Mouse (Mus musculus): ENCODE measurements at regions not wholly inside any gene's neighbourhood (a gene's known extent, or its start where the extent isn't known, plus 50 kb on each side); places are given as distances from the start of the nearest gene placed in this dataset.
"Not testable (repeated sequence)": the region's sequence is repeated elsewhere in the genome, so short reads cannot be mapped to it uniquely, and the experiment has no call there.

DNA sequence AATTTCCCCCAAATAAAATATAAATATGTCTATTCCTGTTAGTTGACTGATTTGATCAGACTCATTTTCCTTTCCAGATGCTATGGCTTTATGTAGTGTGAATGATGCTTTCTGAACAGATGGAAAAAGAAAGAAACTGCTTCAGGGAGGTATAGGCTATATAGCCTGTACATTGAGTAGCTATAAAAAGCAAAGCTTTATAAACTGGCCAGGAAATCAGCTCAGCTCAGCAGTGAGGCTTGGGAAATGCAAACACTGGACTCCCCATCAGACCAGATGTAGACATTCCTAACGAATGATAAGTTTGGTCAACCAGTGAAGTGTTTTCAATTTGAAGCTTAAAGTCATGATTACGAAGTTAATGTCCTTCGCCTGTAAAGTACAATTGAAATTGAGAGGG is 805.3 kb upstream of the Intu start:
- no peak for DNase-seq
- intact Hi-C loops (cut with DNase I), result no loop called here

DNA sequence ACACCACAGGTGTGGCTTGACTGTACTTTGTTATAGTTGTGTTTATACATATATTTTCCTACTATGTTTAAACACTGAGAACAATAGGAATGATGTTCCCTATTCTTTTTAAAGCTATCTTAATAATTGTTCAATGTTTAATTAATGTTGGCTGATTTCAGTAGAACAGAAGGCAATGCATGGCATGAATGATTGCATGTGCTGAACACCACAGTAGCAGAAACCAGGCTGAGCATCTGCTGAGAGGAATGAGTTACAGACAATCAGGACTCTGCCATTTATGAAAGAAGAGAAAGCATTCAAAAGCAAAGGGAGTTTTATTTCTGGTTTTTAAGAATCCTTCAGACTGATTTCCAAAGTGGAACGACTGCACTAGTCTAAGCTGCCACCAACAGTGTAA is 794.4 kb upstream of the Intu start:
- no peak for DNase-seq
- intact Hi-C loops (cut with DNase I), result no loop called here

DNA sequence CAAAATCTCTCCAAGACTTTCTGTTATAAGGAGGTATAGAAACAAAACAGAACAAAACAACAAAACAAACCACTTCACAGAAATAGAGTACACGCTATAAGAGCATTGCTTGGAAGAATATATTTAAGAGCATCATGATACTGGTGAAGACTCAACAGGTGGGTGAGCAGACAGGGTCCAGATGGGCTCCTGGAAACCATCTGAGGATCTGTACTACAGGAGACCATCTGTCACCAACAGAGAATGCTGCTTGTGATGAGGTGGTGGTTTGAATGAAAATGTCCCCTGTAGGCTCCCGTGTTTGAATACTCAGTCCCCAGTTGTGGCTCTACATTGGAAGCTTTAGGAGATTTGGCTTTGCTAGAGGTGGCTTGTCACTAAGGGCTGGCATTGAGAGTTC is 785.1 kb upstream of the Intu start:
- intact Hi-C loops (cut with DNase I), result no loop called here
- no peak for DNase-seq

DNA sequence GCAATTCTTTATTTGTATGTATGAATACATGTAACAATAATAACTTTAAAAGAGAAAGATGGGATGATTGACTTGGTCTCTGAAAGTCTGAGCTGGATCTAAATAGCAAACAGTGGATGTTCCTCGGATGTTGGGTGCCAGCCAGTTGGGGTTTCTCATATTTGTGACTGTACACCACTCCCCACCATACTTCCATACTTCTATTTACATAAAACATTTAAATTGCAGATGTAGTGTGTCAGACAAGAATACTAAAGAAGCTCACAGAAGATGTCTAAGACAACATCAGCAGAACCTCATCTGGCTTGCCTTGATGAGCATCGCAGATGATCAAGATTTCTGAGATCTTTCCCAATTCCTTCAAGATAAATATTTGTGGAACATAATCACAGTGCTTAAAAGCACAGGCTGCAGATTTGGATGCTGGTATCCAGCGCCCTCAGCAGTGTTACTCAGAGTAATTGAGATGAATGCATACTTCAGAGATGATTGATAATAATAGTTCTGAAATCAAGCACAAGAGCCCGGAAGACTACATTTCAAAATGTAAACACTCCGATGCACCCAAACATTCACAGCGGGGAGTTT is 762.0 kb upstream of the Intu start:
- intact Hi-C loops (cut with DNase I), result no loop called here
- no peak for DNase-seq

DNA sequence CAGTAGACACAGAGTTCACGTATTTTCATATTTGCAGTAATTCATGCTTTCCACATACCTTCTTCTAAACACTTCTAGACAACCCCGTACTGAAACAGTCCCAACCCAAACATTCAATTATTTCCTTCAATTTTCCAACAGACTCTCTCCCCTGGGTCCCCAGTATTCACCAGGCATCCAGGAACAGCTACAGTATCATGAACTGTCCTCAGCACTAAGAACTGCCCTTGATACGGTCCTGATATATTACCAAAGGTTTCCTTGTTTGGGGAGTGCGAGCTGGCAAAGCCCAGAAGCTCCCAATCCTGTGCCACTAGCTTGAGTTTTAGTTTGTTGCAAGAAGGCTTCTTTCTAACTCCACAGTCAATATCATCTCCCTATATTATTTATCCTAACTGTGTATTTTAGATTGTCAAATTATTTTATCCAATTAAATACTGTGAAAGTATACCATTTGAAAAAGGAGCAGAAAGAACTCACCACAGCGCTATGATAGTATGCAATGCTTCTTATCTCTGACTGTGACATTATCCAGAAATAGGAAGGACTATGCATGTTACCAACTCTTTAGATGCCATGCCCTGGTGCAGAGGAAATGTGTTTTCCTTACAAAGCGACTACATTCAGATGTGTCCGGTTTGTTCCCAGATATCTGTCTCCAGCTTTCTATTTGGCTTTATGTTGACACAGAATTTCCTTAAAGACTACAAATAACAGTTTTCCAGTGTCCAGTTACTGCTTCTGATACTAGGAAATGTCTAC is 754.6 kb upstream of the Intu start:
- intact Hi-C loops (cut with DNase I), result no loop called here
- no peak for DNase-seq

DNA sequence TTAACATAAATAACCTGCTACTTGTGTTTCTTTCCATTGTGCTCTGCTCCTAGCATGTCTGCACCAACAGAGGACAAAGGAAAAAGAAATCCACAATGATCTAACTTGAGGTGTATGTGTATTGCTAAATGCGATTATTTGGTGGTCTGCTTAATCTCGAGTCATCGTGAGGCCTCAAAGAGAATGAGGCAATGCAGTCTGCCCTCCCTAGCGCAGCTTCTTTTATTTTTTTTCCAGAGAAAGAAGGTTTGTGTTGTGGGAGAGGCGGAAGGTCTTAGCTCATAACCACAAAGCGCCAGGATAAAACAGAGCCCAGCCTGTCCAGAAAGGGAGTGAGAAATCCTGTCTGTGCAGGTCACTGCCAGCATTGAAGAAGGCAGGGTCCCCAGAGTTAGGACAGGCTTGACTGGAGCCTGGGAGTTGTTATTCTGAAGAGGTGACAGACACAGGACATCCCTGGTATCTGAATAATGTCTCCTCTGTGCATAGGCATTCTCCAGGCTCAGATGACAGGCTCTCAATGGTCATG is 751.3 kb upstream of the Intu start:
- DNase-seq, result no peak
- intact Hi-C loops (cut with DNase I), result no loop called here

DNA sequence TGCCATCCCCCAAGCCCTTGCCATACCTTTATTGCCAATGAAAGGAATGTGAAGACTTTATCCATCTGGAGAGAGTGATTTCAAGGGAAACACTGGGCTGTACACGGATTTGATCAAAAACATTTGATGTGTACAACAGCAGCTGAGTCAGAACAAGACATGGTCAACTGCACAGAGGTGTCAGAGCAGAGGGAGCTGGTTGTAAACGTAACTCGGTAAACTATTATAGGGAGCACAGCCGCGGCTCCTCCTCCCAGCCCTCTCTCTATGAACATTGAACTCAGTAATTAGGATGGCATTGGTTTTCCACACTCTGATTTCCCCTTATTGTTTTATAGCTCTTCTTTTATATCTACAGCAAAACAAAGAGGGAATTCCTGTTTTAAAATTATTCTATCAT is 750.8 kb upstream of the Intu start:
- no peak for DNase-seq
- intact Hi-C loops (cut with DNase I), result no loop called here

DNA sequence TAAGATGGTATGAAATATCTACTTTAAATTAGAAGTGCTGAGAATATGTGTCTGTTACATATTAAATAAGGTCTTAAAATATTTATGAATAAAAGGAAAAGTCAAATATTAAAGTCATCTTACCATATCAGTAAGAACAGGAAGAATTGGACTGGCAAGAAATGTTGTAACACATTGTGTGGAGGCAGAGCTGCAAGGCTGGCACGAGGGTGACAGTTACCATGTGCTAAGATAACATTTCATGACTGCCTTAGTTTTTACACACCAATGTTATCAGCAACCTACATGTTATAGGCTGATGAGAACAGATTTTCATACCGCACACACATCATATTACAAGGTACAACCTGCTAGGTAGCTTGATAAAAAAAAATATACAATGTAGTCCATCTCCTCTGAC is 746.2 kb upstream of the Intu start:
- no peak for DNase-seq
- intact Hi-C loops (cut with DNase I), result no loop called here

DNA sequence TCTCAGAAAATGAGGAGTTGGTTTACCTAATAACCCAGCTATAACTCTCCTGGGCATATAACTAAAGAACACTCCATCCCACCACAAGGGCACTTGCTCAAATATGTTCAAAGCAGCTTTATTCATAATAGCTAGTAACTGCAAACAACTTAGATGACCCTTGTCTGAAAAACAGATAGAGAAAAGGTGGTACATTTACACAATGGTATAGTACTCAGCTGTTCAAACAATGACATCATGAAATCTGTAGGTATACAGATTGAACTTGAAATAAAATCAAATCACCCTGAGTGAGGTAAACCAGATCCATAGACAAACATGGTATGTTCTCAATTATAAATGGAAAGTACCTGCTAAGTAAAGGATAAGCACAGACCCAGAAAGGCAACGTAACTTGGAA is 721.5 kb upstream of the Intu start:
- intact Hi-C loops (cut with DNase I), result no loop called here
- no peak for DNase-seq

DNA sequence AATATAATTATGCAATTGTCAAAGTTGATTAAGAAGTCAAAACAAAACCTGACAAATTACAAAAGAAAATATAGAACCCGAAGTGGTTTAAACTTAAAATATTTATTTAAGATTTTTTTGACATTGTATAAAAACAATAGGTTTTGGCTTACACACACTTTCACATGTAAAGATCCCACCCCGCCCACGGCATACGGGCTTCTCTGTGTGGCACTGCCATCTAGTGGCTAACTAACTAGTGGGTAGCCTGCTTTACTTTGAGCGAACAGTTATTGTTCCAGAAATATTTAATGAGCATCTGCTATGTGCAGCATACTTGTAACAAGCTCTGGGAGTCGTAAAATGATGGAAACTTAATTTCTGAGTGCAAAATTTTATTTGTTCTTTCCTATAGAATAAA is 716.3 kb upstream of the Intu start:
- intact Hi-C loops (cut with DNase I), result loop anchor here (1.0 to 5.0 kb wide), 2 partner anchors 423 to 931 kb away; no protein-coding TSS in a partner anchor
- DNase-seq, result peak in 1 of 2 experiments; percentile 23

DNA sequence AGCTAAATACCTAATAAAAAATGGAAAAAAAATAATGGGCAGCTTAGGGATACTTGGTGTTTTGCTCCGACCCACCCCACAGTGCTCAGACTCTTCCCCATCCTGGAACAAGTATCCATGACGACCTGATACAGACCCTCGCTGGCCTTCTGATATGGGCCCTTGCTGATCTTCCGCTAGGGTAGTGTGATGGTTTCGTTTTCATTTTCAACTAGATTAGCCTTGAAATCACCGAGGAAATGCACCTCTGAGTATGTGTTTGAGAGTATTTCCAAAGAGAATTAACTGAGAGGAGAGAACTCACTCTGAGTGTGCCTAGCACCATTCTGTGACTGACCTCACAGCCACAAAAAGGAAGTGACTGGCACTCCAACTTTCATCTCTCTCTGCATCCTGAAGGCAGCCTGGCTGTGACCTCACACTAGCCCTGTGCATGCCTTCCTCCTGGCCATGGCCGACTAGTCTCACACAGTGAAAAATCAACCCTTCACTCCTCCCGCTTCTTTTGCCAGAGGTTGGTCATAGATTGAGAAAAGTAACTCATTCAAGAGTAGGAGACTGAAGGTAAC is 700.5 kb upstream of the Intu start:
- intact Hi-C loops (cut with DNase I), result no loop called here

DNA sequence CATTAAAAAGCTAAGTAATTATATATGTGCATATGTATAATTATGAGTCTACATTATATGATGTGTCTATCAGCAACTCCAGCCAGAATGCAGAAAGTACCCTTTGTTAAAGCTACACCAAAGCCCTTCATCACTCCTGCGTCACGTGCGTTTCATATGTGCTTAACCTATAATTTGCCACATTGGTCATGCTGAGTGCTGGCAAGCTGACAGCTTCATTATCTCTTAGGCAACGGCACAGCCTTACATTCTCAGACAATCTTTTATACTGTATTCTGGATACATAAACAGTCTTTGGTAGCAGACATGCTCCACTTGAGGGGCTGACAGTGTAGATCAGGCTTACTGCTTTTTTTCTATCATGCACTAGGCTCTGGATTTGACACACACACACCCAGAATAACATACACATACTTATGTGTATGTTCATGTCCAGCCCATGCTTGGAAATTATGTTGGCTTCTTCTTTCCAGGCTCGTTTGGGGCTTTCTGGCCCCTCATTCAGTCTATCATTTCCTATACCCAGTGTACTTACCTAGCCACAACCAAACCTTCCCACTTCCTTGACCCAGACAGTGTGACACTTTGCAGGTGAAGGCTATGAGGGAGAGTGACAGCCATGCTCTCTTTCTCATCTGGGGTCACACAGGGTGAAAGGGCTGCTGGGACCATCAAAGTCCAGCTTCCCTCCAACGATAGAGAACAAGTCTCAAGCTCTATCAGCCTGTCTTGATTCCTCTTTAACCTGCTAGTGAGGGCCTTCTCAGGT is 692.5 kb upstream of the Intu start:
- intact Hi-C loops (cut with DNase I), result no loop called here
- DNase-seq, result no peak

More for the DNA sequence above, 700.5 kb upstream of the Intu start:
- no peak for DNase-seq

DNA sequence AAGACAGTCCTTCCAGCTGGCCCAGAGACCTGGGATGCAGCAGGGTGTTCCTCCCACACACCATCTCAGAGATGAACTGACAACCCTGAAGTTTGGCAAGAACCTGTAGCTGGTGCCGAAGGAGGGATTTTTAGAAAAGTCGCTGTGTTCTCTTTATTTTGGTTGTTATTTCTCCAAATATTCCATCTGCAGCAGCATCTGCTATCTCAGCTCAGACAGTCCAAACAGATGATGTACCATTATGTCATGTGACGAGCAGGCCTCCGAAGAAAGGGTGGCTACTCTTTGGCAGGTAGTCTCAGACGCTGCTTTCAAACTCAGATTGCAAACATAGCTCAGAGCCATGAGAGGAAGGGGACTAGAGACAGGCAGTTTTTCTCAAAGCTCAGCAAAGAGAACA is 690.1 kb upstream of the Intu start:
- intact Hi-C loops (cut with DNase I), result no loop called here
- DNase-seq, result no peak

DNA sequence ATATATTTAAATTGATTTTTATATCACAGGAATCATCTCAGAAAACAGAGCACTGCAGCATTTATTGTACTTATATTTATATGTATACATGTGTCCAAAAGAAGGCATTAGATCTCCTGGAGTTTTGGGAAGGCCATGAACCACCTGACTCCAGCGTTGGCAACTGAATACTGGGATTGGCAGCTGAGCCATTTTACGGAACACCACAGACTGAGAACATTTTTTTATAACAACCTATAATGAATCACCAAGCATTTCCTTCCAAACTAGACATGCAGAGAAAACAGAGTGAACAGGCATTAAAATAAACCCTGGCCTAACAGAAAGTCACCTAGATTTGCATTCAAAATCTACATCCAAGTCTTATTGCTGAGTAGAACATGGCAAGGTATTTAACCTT is 686.0 kb upstream of the Intu start:
- DNase-seq, result no peak
- intact Hi-C loops (cut with DNase I), result no loop called here

DNA sequence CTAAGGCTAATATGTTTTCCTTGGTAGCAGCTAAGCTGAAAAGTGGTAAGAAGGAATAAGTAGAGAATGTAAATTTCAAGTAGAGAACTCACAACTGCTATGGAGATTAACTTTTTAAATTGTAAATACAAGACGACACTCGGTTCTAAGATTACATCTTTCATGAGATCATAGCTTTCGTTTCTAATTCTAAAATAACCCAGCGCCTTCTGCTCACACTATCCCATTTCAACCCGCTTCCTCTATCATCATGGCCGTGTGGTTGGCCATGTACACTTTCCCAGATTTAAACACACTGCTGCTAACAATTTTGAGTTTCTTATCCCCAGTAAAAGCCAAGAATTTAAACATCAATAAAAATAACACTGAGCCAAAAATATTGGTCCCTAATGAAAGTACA is 682.3 kb upstream of the Intu start:
- intact Hi-C loops (cut with DNase I), result no loop called here

DNA sequence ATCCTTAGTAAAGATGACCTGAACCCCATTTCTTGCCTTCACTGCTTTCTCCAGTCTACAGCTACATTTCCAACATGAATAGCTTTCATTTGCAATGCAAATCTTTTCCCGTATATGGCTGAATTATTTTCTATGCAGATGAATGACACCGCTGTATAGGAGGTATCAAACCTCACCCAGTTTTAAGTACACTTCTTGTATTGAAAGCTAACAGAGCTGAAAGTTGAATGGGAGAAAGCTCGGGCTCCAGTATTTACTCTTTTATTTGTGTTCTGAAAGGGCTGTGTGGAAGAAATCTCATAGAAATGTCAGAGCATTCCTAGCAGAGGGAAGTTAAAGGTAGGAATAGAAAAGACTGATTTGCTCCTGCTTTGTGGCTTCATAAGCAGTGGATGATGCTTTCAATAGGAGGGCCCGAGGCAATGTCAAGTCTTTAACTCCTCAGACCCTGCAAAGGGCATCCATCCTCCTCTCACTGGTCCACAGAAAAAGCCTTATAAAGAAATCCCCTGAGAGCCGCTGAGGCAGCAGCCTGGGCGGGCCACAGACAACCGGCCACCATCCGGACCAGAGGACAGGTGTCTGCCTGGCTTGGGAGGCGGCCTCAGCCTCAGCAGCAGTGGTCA is 673.8 kb upstream of the Intu start:
- no peak for DNase-seq
- intact Hi-C loops (cut with DNase I), result no loop called here

More for the DNA sequence above, 682.3 kb upstream of the Intu start:
- no peak for DNase-seq

DNA sequence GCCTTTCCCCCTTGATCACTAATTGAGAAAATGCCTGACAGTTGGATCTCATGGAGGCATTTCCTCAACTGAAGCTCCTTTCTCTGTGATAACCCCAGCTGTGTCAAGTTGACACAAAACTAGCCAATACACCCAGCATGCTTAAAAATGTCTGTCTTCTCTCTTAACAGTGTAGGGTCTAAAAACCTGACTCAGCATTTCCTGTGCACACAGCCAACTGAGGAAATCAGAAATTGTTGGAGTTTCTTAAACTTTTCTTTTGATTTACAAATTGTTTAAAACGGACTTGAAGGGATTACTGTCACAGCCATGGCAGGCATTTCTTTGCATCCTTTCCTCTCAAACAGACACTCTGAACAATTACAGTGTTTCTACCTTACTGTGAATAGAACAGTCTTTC is 655.0 kb upstream of the Intu start:
- DNase-seq; intact Hi-C loops (cut with DNase I): not testable (repeated sequence)

DNA sequence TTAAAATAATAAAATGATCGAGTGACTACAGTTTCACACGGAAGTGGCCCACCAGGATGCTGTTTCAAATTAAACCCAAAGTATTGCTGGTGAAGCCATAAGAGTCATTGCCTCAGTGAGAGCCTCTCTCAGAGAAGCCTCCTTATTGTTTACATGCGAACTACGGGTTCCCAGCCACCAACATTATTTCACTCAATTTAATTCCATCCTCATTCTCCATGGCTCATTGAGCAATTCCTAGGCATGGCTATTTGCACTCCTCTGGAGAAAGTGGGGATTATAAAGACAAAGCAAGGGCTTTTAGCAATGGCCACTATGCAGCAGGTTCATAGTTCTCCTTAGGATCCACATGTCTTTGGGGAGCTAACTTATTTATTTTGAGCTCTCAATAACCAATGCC is 646.7 kb upstream of the Intu start:
- DNase-seq, result no peak
- intact Hi-C loops (cut with DNase I), result no loop called here

DNA sequence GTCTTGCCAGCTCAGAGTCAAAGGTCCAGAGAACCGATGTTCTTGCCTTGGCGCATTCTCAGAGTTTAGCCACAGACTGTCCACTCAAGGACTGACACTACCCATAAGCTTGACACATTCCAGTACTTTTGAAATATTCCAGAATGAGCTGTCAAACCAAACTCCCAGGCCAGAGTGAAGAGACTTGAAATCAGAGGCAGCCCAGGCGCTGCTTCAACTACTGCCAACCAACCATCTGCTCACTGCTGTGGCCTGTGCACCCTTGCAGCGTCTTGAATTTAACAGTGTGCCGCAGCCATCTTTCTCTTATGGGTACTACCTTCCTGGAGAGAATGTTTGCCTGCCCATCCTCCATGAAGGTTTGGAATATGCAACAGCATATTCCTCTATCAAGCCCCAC is 642.7 kb upstream of the Intu start:
- intact Hi-C loops (cut with DNase I), result no loop called here
- no peak for DNase-seq

DNA sequence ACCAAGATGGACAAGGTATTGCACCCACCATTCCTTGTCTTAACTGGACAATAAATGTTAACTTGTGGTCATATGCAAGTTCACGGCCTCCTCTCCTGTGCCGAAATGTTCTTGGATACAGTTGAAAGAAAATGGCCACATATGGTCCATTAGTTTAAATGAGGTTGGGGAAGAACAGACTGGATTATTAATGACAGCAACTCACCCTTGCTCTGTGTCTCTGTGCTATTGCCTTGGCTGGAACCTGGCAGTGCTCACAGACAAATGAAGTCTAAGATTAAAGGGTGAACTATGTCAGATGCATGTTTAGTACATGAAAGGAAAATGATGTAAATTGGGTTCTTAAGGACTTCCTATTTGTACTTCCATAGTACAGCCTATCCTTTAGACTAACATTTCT is 641.9 kb upstream of the Intu start:
- intact Hi-C loops (cut with DNase I), result no loop called here
- no peak for DNase-seq

DNA sequence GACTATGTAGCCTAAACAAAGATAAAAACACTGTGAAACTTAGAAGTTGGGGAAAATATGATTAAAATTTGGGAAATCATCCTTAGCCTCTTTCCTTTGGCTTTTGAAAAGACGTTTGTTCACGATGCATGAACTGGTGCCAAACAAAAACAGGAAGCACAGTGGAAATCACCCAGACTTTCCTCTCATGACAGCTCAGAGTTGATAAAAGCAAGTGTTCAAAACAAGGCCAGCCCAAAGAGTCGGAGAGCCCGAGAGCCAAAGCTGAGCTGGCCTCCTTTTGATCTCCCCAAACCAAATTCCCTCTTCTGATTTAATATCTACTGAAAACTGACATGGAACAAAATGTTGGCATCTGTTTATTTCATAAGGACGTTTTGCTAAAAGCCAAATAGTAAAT is 632.1 kb upstream of the Intu start:
- intact Hi-C loops (cut with DNase I), result no loop called here
- DNase-seq, result no peak

Measured in gastrocnemius, postnatal 36 days (tissue).